Mouse (Mus musculus): ENCODE results near the gene Vmn2r113. TPM values are rescaled to one million over a fixed set of nuclear protein-coding genes. Genes with fewer than 3 reads are reported as not detected.
"Not testable (repeated sequence)": the region's sequence is repeated elsewhere in the genome, so short reads cannot be mapped to it uniquely, and the experiment has no call there.

Gene Vmn2r113
- polyA plus RNA-seq (2015; fragmentation: Nextera tagmentation; extraction: Ambion mirVana), result not detected in 2 replicates

DNA sequence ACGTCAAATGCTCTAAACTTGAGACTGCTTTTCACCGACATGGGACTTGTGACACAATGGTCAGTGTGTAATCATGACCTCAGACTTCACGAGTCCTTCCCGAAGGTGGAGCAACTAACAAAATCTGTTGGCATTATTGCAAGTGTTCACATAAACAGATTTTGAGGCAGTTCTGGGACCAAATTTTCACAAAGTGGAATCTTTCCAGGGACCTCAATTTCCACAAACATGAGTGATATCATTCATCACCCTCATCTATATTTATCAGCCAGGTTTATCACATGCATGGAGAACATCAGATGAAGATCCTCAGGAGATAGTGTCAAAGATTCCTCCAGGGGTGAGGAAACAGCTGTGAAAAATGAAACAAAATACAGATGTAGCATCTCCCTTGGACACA lies at the start of gene Vmn2r113:
TSS of gene Vmn2r113 (plus strand) at position 301 of the 400 bp plus-strand sequence.
- H3K27ac ChIP-seq; H3K27me3 ChIP-seq; H3K4me1 ChIP-seq (replicated peaks); H3K4me2 ChIP-seq; H3K4me3 ChIP-seq; H3K9ac ChIP-seq; H3K9me3 ChIP-seq; H3K36me3 ChIP-seq; ATAC-seq (ENCODE audit: low FRiP score): not testable (repeated sequence)
- no CpG with 5 or more reads among the region's 4 CpGs for WGBS

Other genes with a start within 250 kb of the Vmn2r113 start
- 22.4 and 22.7 TPM in 2 replicates for gene Zfp945, start 75.8 kb upstream of the Vmn2r113 start, polyA plus RNA-seq (2015; fragmentation: Nextera tagmentation; extraction: Ambion mirVana)
- gene Vmn2r-ps130, start 118.2 kb downstream of the Vmn2r113 start, polyA plus RNA-seq (2015; fragmentation: Nextera tagmentation; extraction: Ambion mirVana), result not detected in 2 replicates